Mouse (Mus musculus): ENCODE measurements around the gene Tradd.

- no peak for TF ChIP-seq CTCF (conservative IDR thresholded peaks at IDR 0.05; ENCODE audit: low read length)
- TF ChIP-seq NANOG (IDR thresholded peaks at IDR 0.05; ENCODE audit: borderline replicate concordance, low read length) = no peak
- TF ChIP-seq POU5F1 (IDR thresholded peaks at IDR 0.05; ENCODE audit: borderline replicate concordance, low read length) = no peak
Observed at GRCm38 (mm10) chr8:105281821-105282220, 17.4 kb upstream of the Tradd start.
